ENCODE assay signal across 8 mouse cellular contexts in the genomic region with DNA sequence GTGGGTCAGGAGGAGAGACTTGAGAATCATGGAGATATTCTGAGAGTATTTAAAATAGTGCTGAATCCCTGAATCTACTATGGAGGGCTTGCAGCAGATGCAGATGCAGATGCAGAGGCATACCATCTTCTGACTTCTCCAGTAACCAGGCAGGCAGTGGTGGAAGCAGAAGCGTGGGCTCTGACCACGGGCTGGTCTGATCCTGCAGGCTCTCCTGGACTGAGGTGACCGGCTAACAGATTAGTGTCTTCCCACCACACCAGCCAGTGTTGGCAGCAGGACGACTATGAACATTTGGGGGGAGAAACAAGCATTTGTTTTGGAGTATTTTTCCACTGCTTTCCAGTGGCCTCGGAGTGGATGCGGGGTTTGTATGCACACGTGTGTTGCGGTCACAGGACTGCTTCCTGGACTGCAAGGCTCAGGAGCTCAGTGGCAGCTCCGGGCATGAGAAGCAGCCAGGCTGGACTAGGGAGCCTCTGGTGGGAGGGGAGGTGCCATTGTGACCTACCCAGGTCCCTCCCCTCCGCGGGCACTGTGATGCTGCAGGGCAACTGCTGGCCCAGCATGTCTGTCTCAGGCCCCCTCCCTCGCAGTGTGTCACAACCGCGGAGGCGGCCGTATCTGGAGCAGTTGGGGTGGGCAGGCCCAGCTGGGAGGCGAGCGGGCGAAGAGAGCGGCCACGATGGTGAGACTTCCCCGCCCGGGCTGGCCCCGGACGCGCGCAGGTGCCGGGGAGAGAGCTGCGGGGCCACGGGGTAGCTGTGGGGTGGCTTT. TPM values are rescaled to one million over a fixed set of nuclear protein-coding genes. Genes with fewer than 3 reads are reported as not detected.
DNase-seq lines count a peak whose midpoint lies in the region; ATAC-seq and TF ChIP-seq lines count a peak whose summit lies in the region.

A gene (plus strand): TSS at position 548 of the 777 bp plus-strand sequence.

- no peak within 1 kb of the TSS for H3K4me2 ChIP-seq in CH12.LX (ENCODE audit: insufficient read depth, low read depth, poor library complexity, severe bottlenecking)
- H3K4me2 ChIP-seq in forebrain, embryonic 15.5 days (replicated peaks) = peak within 1 kb of the TSS; percentile 77
- peak within 1 kb of the TSS; percentile 63 for H3K4me2 ChIP-seq in liver, embryonic 14.5 days (ENCODE audit: low read depth)
- peak within 1 kb of the TSS; percentile 71 for H3K4me2 ChIP-seq in stomach, embryonic 16.5 days (ENCODE audit: low read depth, low read length)

- H3K27me3 ChIP-seq in CH12.LX (replicated peaks) = no peaks in the 10 kb centered on the region
- H3K27me3 ChIP-seq in forebrain, embryonic 15.5 days = peaks cover 6% of the 10 kb centered on the region
- peaks cover 15% of the 10 kb centered on the region for H3K27me3 ChIP-seq in liver, embryonic 14.5 days (ENCODE audit: control insufficient read depth, insufficient read depth, low read length)
- peaks cover 24% of the 10 kb centered on the region; the same call in 1 of the 2 replicates for H3K27me3 ChIP-seq in stomach, embryonic 16.5 days (ENCODE audit: control insufficient read depth, insufficient read depth, low read length)

- TF ChIP-seq EP300 in CH12.LX (IDR thresholded peaks at IDR 0.05; ENCODE audit: low read length) = no peak
- TF ChIP-seq EP300 in liver, embryonic 14.5 days (IDR thresholded peaks at IDR 0.05; ENCODE audit: low read depth) = no peak

- no peak for TF ChIP-seq POLR2A in CH12.LX (IDR thresholded peaks at IDR 0.05; ENCODE audit: low read depth, low read length)

- peaks cover 9% of the 10 kb centered on the region for H3K9me3 ChIP-seq in CH12.LX (replicated peaks; ENCODE audit: low read length)
- H3K9me3 ChIP-seq in forebrain, embryonic 15.5 days = no peaks in the 10 kb centered on the region
- no peaks in the 10 kb centered on the region for H3K9me3 ChIP-seq in liver, embryonic 14.5 days (ENCODE audit: control insufficient read depth, low read length)
- H3K9me3 ChIP-seq in stomach, embryonic 16.5 days (replicated peaks; ENCODE audit: control insufficient read depth, low read length) = no peaks in the 10 kb centered on the region

- peak; percentile 71 for ATAC-seq in forebrain, embryonic 15.5 days (replicated peaks)
- peak; percentile 58 for ATAC-seq in liver, embryonic 14.5 days (ENCODE audit: insufficient read depth)
- ATAC-seq in stomach, embryonic 16.5 days (ENCODE audit: insufficient read depth, low FRiP score) = peak; percentile 77

- intact Hi-C loops in heart, postnatal 10 days (cut with DNase I) = no loop called here

- H3K79me2 ChIP-seq in CH12.LX (replicated peaks; ENCODE audit: control insufficient read depth, extremely low read depth, insufficient read depth, poor library complexity, severe bottlenecking) = no peaks in the 10 kb centered on the region

- dilution Hi-C loops in CH12.LX (cut with MboI; ENCODE audit: extremely low pct_ligation_motif_present, extremely low pct_unique_long_range_greater_than_20kb, low sequenced_read_pairs) = no loop called here

- H3K36me3 ChIP-seq in CH12.LX (replicated peaks in 1 of 2; ENCODE audit: control insufficient read depth in 1 of 2, insufficient read depth in 1 of 2, low read length in 1 of 2) = no peaks in the 10 kb centered on the region
- no peaks in the 10 kb centered on the region for H3K36me3 ChIP-seq in forebrain, embryonic 15.5 days
- no peaks in the 10 kb centered on the region for H3K36me3 ChIP-seq in liver, embryonic 14.5 days (replicated peaks; ENCODE audit: control insufficient read depth, insufficient read depth, low read depth)
- H3K36me3 ChIP-seq in stomach, embryonic 16.5 days (ENCODE audit: control insufficient read depth, insufficient read depth, low read length) = no peaks in the 10 kb centered on the region

- WGBS in forebrain, embryonic 15.5 days = 4% methylated on average over 30 of the region's 30 CpGs
- WGBS in liver, embryonic 14.5 days (ENCODE audit: insufficient replicate concordance) = 3% methylated on average over 29 of the region's 30 CpGs
- WGBS in stomach, embryonic 16.5 days = 5% methylated on average over 30 of the region's 30 CpGs

- no peak within 1 kb of the TSS for H3K4me3 ChIP-seq in CH12.LX (replicated peaks in 1 of 3; ENCODE audit: low read depth in 2 of 3, low read length in 2 of 3, poor library complexity in 1 of 3)
- peak within 1 kb of the TSS; percentile 40 for H3K4me3 ChIP-seq in forebrain, embryonic 15.5 days
- peak within 1 kb of the TSS; percentile 45 to 46 for H3K4me3 ChIP-seq in liver, embryonic 14.5 days (ENCODE audit: insufficient read depth in 1 of 2, low read depth in 2 of 2, low read length in 2 of 2)
- H3K4me3 ChIP-seq in stomach, embryonic 16.5 days (replicated peaks; ENCODE audit: low read length) = peak within 1 kb of the TSS; percentile 42

- DNase-seq in CH12.LX (ENCODE audit: extremely low read depth) = no peak
- peak; percentile 63 for DNase-seq in cerebellum, adult 11-12 months
- DNase-seq in heart, postnatal 10 days = peak; percentile 79 to 85
- DNase-seq in kidney, postnatal 25 days = peak; percentile 39 to 77
- DNase-seq in liver, embryonic 14.5 days (ENCODE audit: low read depth in 3 of 3, low spot score in 3 of 3) = no peak
- DNase-seq in natural killer cell, adult 2 months (ENCODE audit: low spot score in 2 of 2) = peak; percentile 40 to 51

- in situ Hi-C loops in CH12.LX (cut with MboI; ENCODE audit: low pct_ligation_motif_present, low pct_unique_long_range_greater_than_20kb, low sequenced_read_pairs) = no loop called here

- TF ChIP-seq CTCF in CH12.LX (conservative IDR thresholded peaks at IDR 0.05 in 1 of 2, IDR thresholded peaks at IDR 0.05 in 1 of 2; ENCODE audit: low read depth in 2 of 2, low read length in 2 of 2) = no peak
- no peak for TF ChIP-seq CTCF in liver, embryonic 14.5 days (IDR thresholded peaks at IDR 0.05; ENCODE audit: low read depth)

- peaks cover 4 to 6% of the 10 kb centered on the region in 2 experiments; a peak in 3 of 4 replicates for H3K4me1 ChIP-seq in CH12.LX (ENCODE audit: control insufficient read depth in 1 of 2, insufficient read depth in 2 of 2)
- H3K4me1 ChIP-seq in forebrain, embryonic 15.5 days = peaks cover 20% of the 10 kb centered on the region
- peaks cover 0 to 7% of the 10 kb centered on the region in 2 experiments; a peak in 2 of 4 replicates for H3K4me1 ChIP-seq in liver, embryonic 14.5 days (replicated peaks; ENCODE audit: control insufficient read depth in 2 of 2, insufficient read depth in 2 of 2, low read length in 1 of 2)
- H3K4me1 ChIP-seq in stomach, embryonic 16.5 days (ENCODE audit: control insufficient read depth, insufficient read depth, low read length) = peaks cover 15% of the 10 kb centered on the region

- H3K9ac ChIP-seq in CH12.LX (ENCODE audit: insufficient read depth, low read depth) = no peak within 1 kb of the TSS
- peak within 1 kb of the TSS; percentile 45 for H3K9ac ChIP-seq in forebrain, embryonic 15.5 days (replicated peaks)
- no peak within 1 kb of the TSS for H3K9ac ChIP-seq in liver, embryonic 14.5 days (replicated peaks)
- H3K9ac ChIP-seq in stomach, embryonic 16.5 days (ENCODE audit: low read length) = peak within 1 kb of the TSS; percentile 49

- H3K27ac ChIP-seq in CH12.LX (ENCODE audit: insufficient read depth, low read depth) = no peak within 1 kb of the TSS
- no peak within 1 kb of the TSS for H3K27ac ChIP-seq in forebrain, embryonic 15.5 days (replicated peaks)
- no peak within 1 kb of the TSS for H3K27ac ChIP-seq in liver, embryonic 14.5 days
- no peak within 1 kb of the TSS for H3K27ac ChIP-seq in stomach, embryonic 16.5 days (ENCODE audit: low read length)

- TF ChIP-seq RAD21 in CH12.LX (IDR thresholded peaks at IDR 0.05; ENCODE audit: low read depth, low read length) = no peak

TF ChIP-seq in CH12.LX, 34 proteins besides CTCF, POLR2A, EP300 and RAD21:
- TF ChIP-seq MAZ (IDR thresholded peaks at IDR 0.05; ENCODE audit: low read depth, low read length) = no peak
- TF ChIP-seq ZC3H11A (IDR thresholded peaks at IDR 0.05; ENCODE audit: low read depth, low read length) = no peak
- no peak for TF ChIP-seq SIN3A (IDR thresholded peaks at IDR 0.05; ENCODE audit: low read length)
- TF ChIP-seq NRF1 (IDR thresholded peaks at IDR 0.05; ENCODE audit: low read depth, low read length) = 0 out of 2 replicates have a peak, but pooled peaks have one; percentile 1
TF ChIP-seq in CH12.LX: peak in this region for 1.

RNA-seq across cellular contexts. Expression of the gene that starts here (rescaled TPM):
- total RNA-seq in CH12.LX (2012; rRNA removed) (not detected in 2 replicates), CH12.LX (2014; rRNA removed) (not detected in 2 replicates)
- polyA plus RNA-seq in CH12.LX (2012; ENCODE audit: insufficient read length, low read depth) = not detected in 2 replicates
- polyA plus RNA-seq in forebrain, embryonic 15.5 days (2015; fragmentation: Nextera tagmentation; extraction: Ambion mirVana) = 0.13 and 0.19 TPM in 2 replicates
- total RNA-seq in heart, postnatal 10 days (2021) = 10 to 100 TPM; 78.2 to 86.1 TPM
- 1.1 and 1.2 TPM in 2 replicates for polyA plus RNA-seq in liver, embryonic 14.5 days (2012; rRNA removed)
- polyA plus RNA-seq in liver, embryonic 14.5 days (2014; fragmentation: Nextera tagmentation; extraction: Ambion mirVana) = 5.1 and 6.0 TPM in 2 replicates
- 0.74 and 0.81 TPM in 2 replicates for polyA plus RNA-seq in stomach, embryonic 16.5 days (2015; fragmentation: Nextera tagmentation; extraction: Ambion mirVana)

Comparison
In these comparisons a context has a peak if more than half of its experiments do, and no peak if none do; other contexts are left out.
1. RNA of the gene that starts here (total RNA-seq): 78.2 to 86.1 TPM in heart, postnatal 10 days; not detected in CH12.LX; every median in the first group is over 10 times any median in the second.
2. Peak in ATAC-seq, H3K4me3 ChIP-seq, H3K9ac ChIP-seq and H3K4me2 ChIP-seq in forebrain, embryonic 15.5 days; RNA of the gene not detected or under 1 TPM.
3. Peak in ATAC-seq, H3K4me3 ChIP-seq, H3K9ac ChIP-seq and H3K4me2 ChIP-seq in stomach, embryonic 16.5 days; RNA of the gene not detected or under 1 TPM.
4. DNase-seq: peak in cerebellum, adult 11-12 months (single experiment), heart, postnatal 10 days (2 of 2), kidney, postnatal 25 days (2 of 2) and natural killer cell, adult 2 months (2 of 2); none in CH12.LX (single experiment) and liver, embryonic 14.5 days (0 of 3).
5. H3K4me3 ChIP-seq: peak in liver, embryonic 14.5 days (2 of 2); none in CH12.LX (0 of 3).
6. Peak in every context shown above with its lines, with median percentiles within 50 percentile points of each other: ATAC-seq.